Mouse (Mus musculus) liver, adult 2 months (tissue): ENCODE results near the gene Gm20809. TPM values are rescaled to one million over a fixed set of nuclear protein-coding genes. Genes with fewer than 3 reads are reported as not detected.
"Not testable (repeated sequence)": the region's sequence is repeated elsewhere in the genome, so short reads cannot be mapped to it uniquely, and the experiment has no call there.

Source experiments
- DNase-seq: peaks from one replicate; pipeline ENCODE4 v3.0.0-alpha.2; 2011; ENCODE audit warnings: low read depth, low spot score; ENCODE audit errors: extremely low read depth
- H3K27ac ChIP-seq: fragments of 200-500 bp; replicated peaks from 2 replicates; pipeline ENCODE4 v1.5.1; 2012; ENCODE audit warnings: low read depth, mild to moderate bottlenecking, control low read depth, inconsistent platforms, low read length; ENCODE audit not compliant: insufficient read depth
- H3K27me3 ChIP-seq: fragments of 200-500 bp; 2 replicates; pipeline ENCODE4 v1.6.1; 2012; ENCODE audit warnings: mild to moderate bottlenecking, moderate library complexity, low read length, inconsistent platforms; ENCODE audit not compliant: control insufficient read depth, insufficient read depth
- H3K36me3 ChIP-seq: fragments of 200-500 bp; 2 replicates; pipeline ENCODE4 v1.6.1; 2012; ENCODE audit warnings: low read length, inconsistent platforms; ENCODE audit not compliant: control insufficient read depth, insufficient read depth
- H3K4me1 ChIP-seq: fragments of 200-500 bp; 2 replicates; pipeline ENCODE4 v1.6.1; 2011; ENCODE audit warnings: low read length; ENCODE audit not compliant: control insufficient read depth, insufficient read depth
- H3K4me3 ChIP-seq: fragments of 200-500 bp; 2 replicates; pipeline ENCODE4 v1.5.1; 2011; ENCODE audit warnings: low read depth, mild to moderate bottlenecking, control low read depth, low read length, moderate library complexity; ENCODE audit not compliant: insufficient read depth
- H3K79me2 ChIP-seq: fragments of 200-500 bp; 2 replicates; pipeline ENCODE4 v1.6.1; 2012; ENCODE audit warnings: inconsistent platforms, mild to moderate bottlenecking, low read length, moderate library complexity; ENCODE audit not compliant: control insufficient read depth, insufficient read depth
- H3K9ac ChIP-seq: fragments of 200-500 bp; 2 replicates; pipeline ENCODE4 v1.6.1; 2012; ENCODE audit warnings: low read depth, mild to moderate bottlenecking, control low read depth, inconsistent platforms, low read length
- WGBS: fragments of 180-500 bp; shearing (Covaris S2); methylation state at CpG from one replicate; pipeline ENCODE4 v1.1.7; 2018; 5-methylcytosine and 5-hydroxymethylcytosine counted together
- polyA plus RNA-seq: library from polyadenylated mRNA; depleted of rRNA; stranded (reverse); fragments of >200 nt; gene quantifications from 2 replicates; pipeline ENCODE4 v1.2.3, GENCODE M21; 2012; rRNA removed
- total RNA-seq: library from RNA; depleted of rRNA; stranded (reverse); fragments of >200 nt; gene quantifications from 2 replicates; pipeline ENCODE4 v1.2.3, GENCODE M21; 2014; rRNA removed

Gene Gm20809
- total RNA-seq (not detected in 2 replicates), polyA plus RNA-seq (not detected in 2 replicates)

GRCm38 (mm10) chrY:24454757-24455156 is at the start of gene Gm20809:
Gene Gm20809, plus strand, starts transcription at chrY:24455057.
- not testable (repeated sequence) for H3K36me3 ChIP-seq, H3K9ac ChIP-seq, H3K4me1 ChIP-seq, H3K27me3 ChIP-seq, H3K27ac ChIP-seq, H3K4me3 ChIP-seq, H3K79me2 ChIP-seq, DNase-seq
- no CpG with 5 or more reads among the region's 3 CpGs for WGBS
